Mouse (Mus musculus): ENCODE measurements around the gene Gm20388.

- TF ChIP-seq POLR2A (IDR thresholded peaks at IDR 0.05; ENCODE audit: insufficient read depth, low read depth, low read length) (no peak), CTCF (IDR thresholded peaks at IDR 0.05; ENCODE audit: insufficient read depth, low read depth, low read length) (no peak)
These were observed 2195.6 kb downstream of the Gm20388 start for GRCm38 (mm10) chr8:122106270-122106669.

Data from olfactory bulb, adult 2 months (tissue).